Mouse (Mus musculus) T-cell, adult 66 days (primary cell): ENCODE data around the gene Olfr1113. TPM values are rescaled to one million over a fixed set of nuclear protein-coding genes. Genes with fewer than 3 reads are reported as not detected.

Experiments
- total RNA-seq, 2 experiments: library from RNA; stranded (reverse); gene quantifications; 3 replicates in 1 of 2; 4 replicates in 1 of 2; pipeline ENCODE4 v1.2.4; 2023

Gene Olfr1113
- not detected for total RNA-seq

DNA sequence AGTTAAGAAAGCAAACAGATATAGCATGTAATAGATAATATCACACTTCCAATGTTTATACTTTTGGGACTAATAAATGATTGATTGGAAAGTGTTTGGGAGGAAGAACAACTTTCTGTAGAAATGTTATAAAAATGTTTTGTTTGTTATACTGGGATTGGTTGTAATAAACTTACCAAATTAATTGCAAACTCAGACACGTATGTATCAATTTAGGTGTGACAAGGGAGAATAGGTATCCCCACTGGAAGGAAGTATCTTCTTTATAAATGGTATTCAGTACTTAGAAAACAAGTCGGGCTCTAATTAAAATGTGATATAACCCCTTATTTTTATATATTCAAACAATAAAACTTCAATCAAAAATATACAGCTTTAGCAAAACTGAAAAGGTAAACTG is at the start of gene Olfr1113:
Gene Olfr1113, plus strand, starts transcription at position 301 of the 400 bp plus-strand sequence.

DNA sequence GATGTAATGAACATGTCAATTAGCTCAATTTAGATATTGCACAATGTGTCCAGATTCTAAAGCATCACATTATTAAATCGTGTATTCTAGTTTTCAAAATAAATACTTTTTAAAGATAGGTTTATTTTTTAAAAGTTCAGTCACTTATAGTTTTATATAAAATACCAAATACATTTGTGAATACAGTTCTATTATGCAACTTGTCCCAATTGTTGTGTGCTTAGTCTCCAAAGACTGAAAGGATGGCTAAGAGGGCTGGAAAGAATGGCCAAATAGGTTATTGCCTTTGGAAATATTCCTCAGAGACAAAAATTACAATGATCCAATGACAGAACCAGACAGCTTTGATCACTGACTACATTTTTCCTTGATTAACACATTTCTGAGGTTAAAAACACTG is 21.3 kb upstream of the Olfr1113 start, which contains the start of gene Olfr1112:
Gene Olfr1112, plus strand, starts transcription at position 301 of the 400 bp plus-strand sequence.

DNA sequence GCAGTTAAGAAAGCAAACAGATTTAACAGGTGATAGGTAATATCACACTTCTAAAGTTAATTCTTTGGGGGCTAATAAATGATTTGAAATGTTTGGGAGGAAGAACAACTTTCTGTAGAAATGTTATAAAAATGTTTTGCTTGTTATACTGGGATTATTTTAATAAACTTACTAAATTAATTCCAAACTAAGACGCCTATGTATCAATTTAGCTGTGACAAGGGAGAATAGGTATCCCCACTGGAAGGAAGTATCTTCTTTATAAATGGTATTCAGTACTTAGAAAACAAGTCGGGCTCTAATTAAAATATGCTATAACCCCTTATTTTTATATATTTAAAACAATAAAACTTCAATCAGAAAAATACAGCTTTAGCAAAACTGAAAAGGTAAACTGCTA is 38.9 kb downstream of the Olfr1113 start, which contains the start of gene Olfr1115:
Gene Olfr1115, plus strand, starts transcription at position 301 of the 400 bp plus-strand sequence.

Other genes starting within 250 kb of the Olfr1113 start
- not detected for gene Olfr1099, start 248.3 kb upstream of the Olfr1113 start, total RNA-seq
- gene Olfr1100, start 229.0 kb upstream of the Olfr1113 start, total RNA-seq, result not detected
- gene Olfr1101, start 217.7 kb upstream of the Olfr1113 start, total RNA-seq, result not detected
- gene Olfr1102, start 210.6 kb upstream of the Olfr1113 start, total RNA-seq, result not detected
- gene Olfr1104, start 181.9 kb upstream of the Olfr1113 start, total RNA-seq, result not detected
- not detected for gene Olfr1105, start 172.4 kb upstream of the Olfr1113 start, total RNA-seq
- gene Olfr1106, start 156.7 kb upstream of the Olfr1113 start, total RNA-seq, result not detected
- not detected for gene Olfr1107, start 133.2 kb upstream of the Olfr1113 start, total RNA-seq
- gene Olfr1109, start 113.0 kb upstream of the Olfr1113 start, total RNA-seq, result not detected
- gene Olfr259, start 94.4 kb upstream of the Olfr1113 start, total RNA-seq, result not detected
- gene Olfr1110, start 68.7 kb upstream of the Olfr1113 start, total RNA-seq, result not detected
- not detected for gene Olfr1111, start 56.3 kb upstream of the Olfr1113 start, total RNA-seq
- gene Olfr1112, start 21.2 kb upstream of the Olfr1113 start, total RNA-seq, result not detected
- not detected for gene Olfr1115, start 39.0 kb downstream of the Olfr1113 start, total RNA-seq
- not detected for gene Olfr1116, start 58.6 kb downstream of the Olfr1113 start, total RNA-seq
- not detected for gene Olfr1118, start 98.6 kb downstream of the Olfr1113 start, total RNA-seq
- gene Olfr1120, start 145.8 kb downstream of the Olfr1113 start, total RNA-seq, result not detected
- gene Olfr1121, start 160.9 kb downstream of the Olfr1113 start, total RNA-seq, result not detected
- gene Olfr1122, start 176.9 kb downstream of the Olfr1113 start, total RNA-seq, result under 1 TPM; 0.15 to 0.18 TPM
- not detected for gene Olfr1123, start 207.7 kb downstream of the Olfr1113 start, total RNA-seq
- not detected for gene Olfr1124, start 221.3 kb downstream of the Olfr1113 start, total RNA-seq
- gene Olfr1126, start 245.0 kb downstream of the Olfr1113 start, total RNA-seq, result not detected